Mouse (Mus musculus): ENCODE measurements around the gene Rgs9bp. TPM values are rescaled to one million over a fixed set of nuclear protein-coding genes. Genes with fewer than 3 reads are reported as not detected.

Rgs9bp gene
- polyA plus RNA-seq, 1 experiment from 2014 or later = 0.08 TPM

Other genes starting within 250 kb of the Rgs9bp start
- gene Faap24, start 188.7 kb downstream of the Rgs9bp start, polyA plus RNA-seq (2014; fragmentation: Nextera tagmentation; extraction: Ambion mirVana) = 21.6 and 22.7 TPM in 2 replicates
- 23.8 and 28.3 TPM in 2 replicates for gene Cep89, start 188.5 kb downstream of the Rgs9bp start, polyA plus RNA-seq (2014; fragmentation: Nextera tagmentation; extraction: Ambion mirVana)
- gene Slc7a9, start 136.8 kb downstream of the Rgs9bp start, polyA plus RNA-seq (2014; fragmentation: Nextera tagmentation; extraction: Ambion mirVana) = not detected in 2 replicates
- 0.50 and 0.78 TPM in 2 replicates for gene Tdrd12, start 47.8 kb downstream of the Rgs9bp start, polyA plus RNA-seq (2014; fragmentation: Nextera tagmentation; extraction: Ambion mirVana)
- 110 and 113 TPM in 2 replicates for gene Nudt19, start 29.3 kb downstream of the Rgs9bp start, polyA plus RNA-seq (2014; fragmentation: Nextera tagmentation; extraction: Ambion mirVana)
- gene Ankrd27, start 662 bp upstream of the Rgs9bp start, polyA plus RNA-seq (2014; fragmentation: Nextera tagmentation; extraction: Ambion mirVana) = 21.8 and 26.3 TPM in 2 replicates
- gene Pdcd5, start 61.9 kb upstream of the Rgs9bp start, polyA plus RNA-seq (2014; fragmentation: Nextera tagmentation; extraction: Ambion mirVana) = 232 and 268 TPM in 2 replicates
- 58.8 and 59.7 TPM in 2 replicates for gene Dpy19l3, start 168.9 kb upstream of the Rgs9bp start, polyA plus RNA-seq (2014; fragmentation: Nextera tagmentation; extraction: Ambion mirVana)
- 12.0 and 12.5 TPM in 2 replicates for gene Zfp507, start 217.4 kb upstream of the Rgs9bp start, polyA plus RNA-seq (2014; fragmentation: Nextera tagmentation; extraction: Ambion mirVana)